Mouse (Mus musculus): ENCODE data around the gene Tmed6.
"Not testable (repeated sequence)": the region's sequence is repeated elsewhere in the genome, so short reads cannot be mapped to it uniquely, and the experiment has no call there.

Tmed6 gene

DNA sequence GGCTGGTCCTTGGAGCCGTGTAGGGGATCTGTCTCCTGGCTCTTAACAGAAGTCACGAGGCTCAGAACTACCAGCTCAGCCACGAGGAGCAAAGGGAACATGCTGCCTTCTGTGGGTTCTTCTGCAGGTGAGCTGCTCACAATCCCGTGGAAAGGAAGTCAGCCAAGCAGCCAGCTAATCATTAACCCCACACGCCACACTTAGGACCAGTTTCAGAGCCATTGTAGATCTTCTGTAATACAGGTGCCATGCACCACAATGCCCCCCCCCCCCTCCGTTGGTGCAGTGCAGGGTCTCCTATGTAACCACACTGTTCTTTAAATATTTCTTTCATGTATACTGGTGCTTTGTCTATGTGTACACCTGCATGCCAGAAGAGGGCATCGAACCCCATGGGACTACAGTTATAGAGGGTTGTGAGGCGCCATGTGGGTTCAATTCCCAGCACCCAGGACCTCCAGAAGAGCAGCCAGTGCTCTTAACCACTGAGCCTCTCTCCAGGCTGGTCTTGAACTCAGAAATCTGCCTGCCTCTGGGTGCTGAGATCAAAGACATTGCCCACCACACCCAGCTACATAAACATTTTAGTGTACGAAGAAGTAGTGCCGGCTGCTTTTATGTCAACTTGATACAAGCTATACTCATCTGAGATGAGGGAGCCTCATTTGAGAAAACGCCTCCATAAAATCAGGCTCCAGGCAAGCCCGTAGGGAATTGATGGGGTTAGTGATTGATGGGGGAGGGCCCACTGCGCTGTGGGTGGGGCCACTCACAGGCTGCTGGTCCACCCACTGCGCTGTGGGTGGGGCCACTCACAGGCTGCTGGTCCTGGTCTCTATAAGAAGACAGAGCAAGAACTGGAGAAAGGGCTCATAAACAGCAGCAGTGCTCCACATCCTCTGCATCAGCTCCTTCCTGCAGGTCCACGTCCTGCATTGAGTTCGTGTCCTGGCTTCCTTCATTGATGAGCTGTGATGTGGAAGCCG, at the start of gene Tmed6:
TSS of gene Tmed6 (minus strand) at position 134 of the 986 bp plus-strand sequence.
- DNase-seq (ENCODE audit: low read depth, low spot score) = no peak

DNA sequence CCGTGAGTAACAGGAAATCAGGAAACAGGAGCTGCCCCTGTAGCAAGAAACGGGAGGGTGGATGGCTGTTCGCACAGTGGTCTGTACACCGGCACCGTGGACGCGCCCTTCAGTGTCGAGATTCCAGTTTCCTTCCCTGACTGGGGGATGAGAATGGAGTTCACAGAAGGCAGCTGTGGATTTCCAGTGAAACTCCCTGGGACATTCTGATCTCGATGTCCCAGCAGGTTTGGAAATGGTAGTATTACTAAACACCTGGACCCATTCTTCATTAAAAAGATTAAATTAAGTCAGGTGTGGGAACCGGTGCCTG, 49.5 kb upstream of the Tmed6 start:
- DNase-seq (ENCODE audit: low read depth, low spot score) = no peak

DNA sequence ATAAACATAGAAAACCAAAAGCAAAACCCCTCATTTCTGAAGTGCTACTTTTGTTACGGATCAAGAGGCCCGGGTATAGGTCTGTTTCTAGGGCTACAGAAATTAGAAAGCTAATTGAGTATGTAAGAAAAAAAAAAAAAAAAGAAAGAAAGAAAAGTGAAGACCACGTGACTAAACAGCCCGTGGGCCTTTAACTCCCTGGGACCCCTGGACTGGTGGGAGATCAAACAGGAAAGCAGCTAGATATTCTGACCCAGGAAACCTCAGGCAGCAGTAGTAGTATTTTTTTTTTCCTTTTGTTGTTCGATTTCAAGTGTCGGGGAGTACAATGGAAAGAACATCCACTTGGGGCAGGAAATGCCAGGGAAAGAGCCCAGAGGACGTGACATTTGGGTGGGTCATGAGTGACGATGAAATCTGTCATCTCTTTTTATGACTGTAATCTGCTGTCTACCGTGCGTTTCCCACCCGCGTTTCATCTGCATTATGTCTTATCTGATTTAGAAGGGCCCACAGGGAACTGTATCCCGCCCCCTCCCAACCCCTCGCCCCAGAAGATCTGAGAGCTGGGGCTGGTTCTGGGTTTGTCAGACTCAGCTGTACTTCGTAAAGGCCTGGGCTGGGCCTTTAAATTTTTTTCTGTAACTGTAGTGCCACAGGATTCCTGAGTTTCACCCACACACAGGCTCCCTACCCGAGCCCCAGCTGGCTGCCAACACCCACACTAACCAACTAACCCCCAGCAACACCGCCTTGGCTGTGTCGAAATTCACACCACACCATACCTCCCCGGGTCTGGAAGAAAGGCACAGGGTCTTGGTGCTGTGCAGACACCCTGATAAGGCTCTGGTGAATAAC, 48.9 kb upstream of the Tmed6 start:
- DNase-seq (ENCODE audit: low read depth, low spot score) = peak; percentile 65

DNA sequence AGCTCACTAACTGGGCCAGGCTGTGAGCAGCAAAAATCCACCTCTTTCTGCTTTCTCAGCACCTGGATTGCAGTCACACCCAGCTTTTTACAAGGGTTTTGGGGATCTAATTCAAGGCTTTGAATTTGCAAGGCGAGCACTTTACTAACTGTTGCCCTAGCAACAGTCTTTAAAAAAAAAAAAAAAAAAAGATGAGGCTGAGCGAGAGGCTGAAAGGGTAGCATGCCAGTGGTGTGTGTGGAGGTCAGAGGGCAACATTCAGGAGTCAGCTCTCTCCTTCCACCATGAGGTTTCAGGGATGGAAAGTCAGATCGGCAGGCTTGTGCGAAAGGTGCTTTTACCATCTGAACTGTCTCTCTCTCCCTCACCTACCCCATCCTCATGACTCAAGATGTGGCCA, 47.8 kb upstream of the Tmed6 start:
- no peak for DNase-seq (ENCODE audit: low read depth, low spot score)

DNA sequence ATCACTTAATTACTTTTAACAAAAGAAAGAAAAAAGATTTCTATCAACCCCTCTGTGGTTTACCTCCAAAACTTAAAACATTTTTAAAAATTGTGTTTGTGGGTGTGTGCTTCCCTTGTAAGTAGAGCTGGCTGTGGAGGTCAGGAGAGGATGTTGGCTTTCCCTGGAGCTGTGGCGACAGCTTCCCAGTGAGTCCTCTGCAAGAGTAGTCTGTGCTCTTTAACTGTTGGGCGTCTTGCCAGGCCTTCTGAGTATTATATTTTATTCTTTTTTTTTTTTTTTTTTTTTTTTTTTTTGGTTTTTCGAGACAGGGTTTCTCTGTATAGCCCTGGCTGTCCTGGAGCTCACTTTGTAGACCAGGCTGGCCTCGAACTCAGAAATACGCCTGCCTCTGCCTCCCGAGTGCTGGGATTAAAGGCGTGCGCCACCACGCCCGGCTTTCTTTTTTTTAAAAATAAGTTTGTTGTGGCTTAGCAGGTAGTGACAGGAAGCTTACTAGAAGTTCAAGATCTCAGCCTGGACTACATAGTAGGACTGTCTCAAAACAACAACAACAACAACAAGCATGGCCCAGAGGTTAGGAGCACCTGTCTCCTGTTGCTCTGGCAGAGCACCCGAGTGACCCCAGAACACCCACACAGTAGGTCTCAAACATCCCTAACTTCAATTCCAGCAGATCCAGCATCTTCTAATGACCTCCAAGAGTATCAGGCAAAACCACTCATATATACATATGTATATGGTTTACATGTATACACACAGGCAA, 46.1 kb upstream of the Tmed6 start:
- peak; percentile 78 for DNase-seq (ENCODE audit: low read depth, low spot score)

DNA sequence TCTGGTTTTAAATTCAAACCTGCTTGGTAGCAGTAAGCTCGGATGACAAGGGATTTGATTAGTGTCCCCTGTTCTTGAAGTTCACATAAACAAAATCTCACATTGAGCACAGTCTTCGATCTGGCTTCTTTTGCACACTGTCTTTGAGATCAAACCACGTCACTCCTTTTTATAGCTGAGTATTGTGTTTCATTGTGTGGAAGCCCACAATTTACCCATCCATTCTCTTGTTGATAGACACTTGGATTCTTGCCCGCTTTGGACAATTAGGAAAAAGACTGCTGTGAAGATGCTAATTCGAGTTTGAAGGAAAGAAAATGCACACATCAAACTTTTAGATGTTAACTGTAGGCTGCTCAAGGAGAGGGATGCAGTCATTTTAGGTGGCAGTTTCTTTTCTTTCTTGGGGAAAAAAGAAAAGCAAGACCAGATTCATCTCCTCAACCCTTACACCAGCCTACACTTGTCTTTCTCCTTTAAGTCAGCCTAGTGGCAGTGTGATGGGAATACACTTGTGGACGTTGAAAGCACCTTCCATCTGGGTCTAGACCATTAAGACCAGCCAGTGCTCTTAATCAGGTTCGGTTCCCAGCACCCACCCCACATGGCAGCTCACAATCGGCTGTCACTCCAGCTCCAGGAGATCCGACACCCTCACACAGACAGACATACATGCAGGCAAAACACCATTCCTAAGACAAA, 45.3 kb upstream of the Tmed6 start:
- DNase-seq (ENCODE audit: low read depth, low spot score) = no peak

DNA sequence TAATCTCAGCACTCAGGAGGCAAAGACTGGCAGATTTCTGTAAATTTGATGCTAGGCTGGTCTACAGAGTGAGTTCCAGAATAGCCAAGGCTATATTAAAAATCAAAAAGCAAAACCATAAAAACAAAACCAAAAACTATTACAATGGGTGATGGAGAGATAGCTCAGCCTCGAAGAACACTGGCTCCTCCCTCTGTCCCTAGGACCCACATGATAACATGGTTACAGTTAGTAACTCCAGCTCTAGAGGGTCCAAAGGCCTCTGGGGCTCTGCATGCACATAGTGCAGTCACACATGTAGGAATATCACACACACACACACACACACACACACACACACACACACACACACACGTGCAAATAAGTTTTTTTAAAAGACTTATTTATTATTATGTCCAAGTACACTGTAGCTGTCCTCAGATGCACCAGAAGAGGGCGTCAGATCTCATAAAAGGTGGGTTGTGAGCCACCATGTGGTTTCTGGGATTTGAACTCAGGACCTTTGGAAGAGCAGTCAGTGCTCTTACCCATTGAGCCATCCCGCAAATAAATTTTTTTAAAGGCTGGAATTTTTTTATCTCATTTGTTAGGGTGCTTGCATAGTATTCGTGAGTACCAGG, 44.5 kb upstream of the Tmed6 start:
- no peak for DNase-seq (ENCODE audit: low read depth, low spot score)

DNA sequence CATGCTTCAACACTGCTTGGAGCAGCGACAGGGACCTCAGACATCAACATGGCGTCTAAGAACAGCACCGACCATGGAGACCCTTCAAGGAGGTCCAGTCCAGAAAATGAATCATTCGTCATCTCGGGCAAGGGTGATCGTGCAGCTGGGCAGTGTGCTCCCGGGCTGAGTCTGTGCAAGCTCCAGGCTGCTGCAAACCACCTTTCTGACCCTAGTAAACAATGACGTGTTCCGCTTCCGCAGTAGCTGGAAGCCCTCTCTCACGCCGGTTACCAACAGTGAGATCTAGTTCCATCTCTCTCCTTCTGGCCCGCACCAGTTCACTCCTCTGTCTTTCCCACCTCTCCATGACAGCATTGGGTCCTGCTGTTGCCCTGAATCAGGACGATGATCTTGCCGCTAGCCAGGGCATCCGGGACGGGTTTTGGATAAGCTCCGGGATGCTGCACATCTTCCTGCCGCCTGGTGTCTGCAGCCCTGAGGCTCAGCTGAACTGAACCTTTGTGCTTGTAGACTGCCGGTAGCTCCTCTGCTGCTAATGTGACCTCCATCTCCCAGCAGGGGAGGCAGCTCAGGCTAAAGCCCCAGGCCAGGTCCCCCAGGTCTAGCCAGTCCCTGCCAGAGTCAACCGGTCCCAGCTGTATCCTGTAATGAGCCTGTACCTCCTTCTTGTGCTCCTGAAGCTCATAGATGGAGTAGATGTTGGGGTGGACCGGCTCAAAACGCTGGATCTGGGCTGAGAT, 43.7 kb upstream of the Tmed6 start:
- no peak for DNase-seq (ENCODE audit: low read depth, low spot score)

DNA sequence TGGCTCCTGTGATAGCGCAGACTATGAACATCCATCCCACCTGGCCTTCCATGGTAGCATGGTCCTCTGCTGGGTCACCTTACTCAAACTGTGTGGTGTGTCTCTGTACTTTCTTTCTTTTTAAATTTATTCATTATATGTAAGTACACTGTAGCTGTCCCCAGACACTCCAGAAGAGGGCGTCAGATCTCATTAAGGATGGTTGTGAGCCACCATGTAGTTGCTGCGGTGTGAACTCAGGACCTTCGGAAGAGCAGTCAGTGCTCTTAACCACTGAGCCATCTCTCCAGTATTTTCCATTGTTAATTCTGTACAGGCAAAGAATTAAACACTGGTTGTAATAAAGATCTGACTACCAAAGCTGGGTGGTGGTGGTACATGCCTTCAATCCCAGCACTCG, 42.6 kb upstream of the Tmed6 start:
- not testable (repeated sequence) for DNase-seq (ENCODE audit: low read depth, low spot score)

DNA sequence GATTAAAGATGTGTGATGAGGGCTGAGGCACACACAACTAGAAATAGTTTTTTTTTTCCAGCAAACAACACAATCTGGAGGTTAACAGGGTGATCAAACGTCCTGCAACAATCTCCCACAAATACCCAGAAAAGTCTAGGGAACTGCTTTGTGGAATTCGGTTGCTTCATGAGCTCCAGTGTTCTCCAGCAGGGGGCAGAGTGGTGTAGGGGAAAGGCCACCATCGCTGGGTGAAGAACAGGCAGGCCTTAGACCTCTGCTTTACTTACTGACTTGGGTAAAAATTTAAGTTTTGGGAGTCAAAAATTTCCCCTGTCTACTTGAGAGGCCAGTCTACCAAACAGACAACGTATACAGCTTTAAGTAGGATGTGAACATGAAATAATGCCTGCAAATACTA, 39.1 kb upstream of the Tmed6 start:
- peak; percentile 91 for DNase-seq (ENCODE audit: low read depth, low spot score)

DNA sequence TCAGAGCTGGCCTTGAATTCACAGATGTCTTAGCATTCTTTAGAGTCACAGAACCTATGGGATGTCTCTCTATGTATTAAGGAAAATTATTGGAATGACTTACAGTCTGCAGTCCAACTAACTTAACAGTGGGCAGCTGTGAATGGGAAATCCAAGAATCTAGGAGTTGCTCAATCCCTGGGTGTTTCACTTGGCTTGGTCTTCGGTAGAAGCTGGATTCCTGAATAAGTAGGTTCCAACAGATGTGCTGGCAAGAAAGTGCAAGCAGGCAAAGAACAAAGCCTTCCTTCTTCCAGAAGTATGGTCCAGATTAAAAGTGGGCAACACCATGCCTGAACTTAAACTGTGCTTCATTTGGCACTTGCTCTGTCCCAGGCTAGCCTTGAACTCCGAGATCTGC, 35.2 kb upstream of the Tmed6 start:
- DNase-seq (ENCODE audit: low read depth, low spot score) = peak; percentile 67

DNA sequence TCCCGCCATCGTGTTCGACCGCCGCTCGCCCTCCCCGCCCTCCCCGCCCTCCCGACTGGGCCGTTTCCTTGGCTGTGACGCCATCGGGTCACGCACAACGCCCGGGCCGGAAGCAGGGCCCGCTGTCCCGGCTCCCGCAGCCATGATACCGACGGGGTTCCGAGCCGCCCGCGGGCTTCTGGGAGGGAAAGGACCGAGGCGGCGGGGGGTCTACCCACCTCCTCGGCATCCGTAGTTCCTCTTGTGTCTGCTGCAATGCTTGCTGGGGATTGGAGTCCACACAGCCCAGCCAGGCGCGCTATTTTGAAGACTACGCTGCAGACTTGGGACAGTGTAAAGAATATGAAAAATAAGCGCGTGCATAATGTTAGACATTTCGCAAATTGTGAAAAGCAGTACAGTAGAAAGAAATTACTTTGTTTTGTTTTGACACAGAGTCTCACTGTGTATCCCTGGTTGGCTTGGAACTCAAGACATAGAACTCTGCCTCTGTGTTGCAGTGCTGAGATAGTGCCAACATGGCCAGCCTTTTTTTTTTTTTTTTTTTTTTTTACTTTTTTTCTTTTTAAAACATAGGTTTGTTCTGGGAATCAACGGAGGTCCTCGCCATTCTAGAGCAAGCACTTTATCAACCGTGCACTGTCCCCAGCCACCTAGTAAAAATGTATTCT, 31.1 kb upstream of the Tmed6 start, which contains the start of gene Terf2:
TSS of gene Terf2 (minus strand) at position 182 of the 671 bp plus-strand sequence.
- peak; percentile 94 for DNase-seq (ENCODE audit: low read depth, low spot score)

DNA sequence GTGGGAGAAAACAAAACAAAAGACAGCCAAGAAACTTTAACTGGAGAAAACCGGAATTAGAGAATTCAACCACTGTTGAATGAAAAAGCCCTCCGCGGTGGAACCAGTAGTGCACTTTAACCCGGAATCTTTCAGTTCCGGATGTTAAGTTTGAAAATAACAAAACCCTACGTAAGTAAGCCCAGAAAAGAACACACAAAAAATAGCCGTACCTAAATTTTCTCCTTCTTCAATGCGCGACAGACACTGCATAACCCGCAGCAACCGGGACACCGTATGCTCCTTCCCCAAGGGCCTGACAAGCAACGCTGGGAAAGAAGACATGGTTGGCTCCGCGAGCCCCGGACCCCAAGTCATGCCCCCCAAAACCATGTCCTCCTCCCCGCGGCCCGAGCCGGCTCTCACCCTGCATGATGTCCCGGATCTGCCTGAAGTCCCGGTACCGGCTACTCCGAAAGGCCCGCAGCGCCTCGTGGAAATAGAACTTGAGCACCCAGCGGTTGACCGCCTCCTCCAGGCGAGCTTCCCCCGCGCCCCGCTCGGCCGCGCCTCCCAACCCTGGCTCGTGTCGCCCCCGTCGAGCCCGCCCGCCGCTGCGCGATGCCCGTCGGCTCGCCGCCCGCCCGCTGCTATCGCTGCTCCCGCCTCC, 30.4 kb upstream of the Tmed6 start:
- peak; percentile 57 for DNase-seq (ENCODE audit: low read depth, low spot score)

DNA sequence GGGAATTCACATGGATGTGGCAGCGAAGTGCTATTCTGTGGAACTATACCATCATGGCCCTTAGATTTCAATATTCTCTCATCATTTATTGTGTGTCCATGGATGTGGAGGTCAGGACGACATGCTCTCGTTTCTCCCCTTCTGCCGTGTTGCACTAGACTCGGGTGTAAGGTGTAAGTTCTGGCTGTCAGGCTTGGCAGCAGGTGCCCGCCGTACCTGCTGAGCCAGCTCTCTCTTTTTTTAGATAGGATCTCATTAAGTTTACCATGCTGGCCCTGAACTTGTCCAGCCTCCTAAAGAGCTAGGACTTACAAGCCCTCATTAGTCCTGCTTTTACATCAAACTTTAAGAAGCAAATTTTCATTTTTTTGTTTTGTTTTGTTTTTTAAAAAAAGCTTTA, 25.1 kb upstream of the Tmed6 start:
- no peak for DNase-seq (ENCODE audit: low read depth, low spot score)

DNA sequence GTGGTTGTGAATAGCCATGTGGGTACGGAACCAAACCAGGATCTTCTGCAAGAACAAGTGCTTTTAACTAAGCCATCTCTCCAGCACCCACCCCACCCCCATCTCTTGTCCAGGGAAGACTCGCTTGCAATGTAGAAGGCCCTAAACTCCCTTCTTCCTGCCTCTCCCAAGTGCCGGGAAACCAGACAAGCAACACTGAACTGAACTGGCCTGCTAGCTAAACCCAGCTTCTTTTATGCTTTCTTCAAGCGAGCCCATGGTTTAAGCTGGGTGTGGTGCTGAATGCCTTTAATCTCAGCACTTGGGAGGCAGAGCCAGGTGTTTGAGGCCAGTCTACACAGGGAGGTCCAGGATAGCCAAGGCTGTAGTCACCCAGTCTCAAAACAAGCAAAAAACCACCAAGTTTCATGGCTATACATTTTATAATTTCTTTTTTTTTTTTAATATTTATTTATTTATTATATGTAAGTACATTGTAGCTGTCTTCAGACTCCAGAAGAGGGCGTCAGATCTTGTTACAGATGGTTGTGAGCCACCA, 23.2 kb upstream of the Tmed6 start:
- no peak for DNase-seq (ENCODE audit: low read depth, low spot score)

DNA sequence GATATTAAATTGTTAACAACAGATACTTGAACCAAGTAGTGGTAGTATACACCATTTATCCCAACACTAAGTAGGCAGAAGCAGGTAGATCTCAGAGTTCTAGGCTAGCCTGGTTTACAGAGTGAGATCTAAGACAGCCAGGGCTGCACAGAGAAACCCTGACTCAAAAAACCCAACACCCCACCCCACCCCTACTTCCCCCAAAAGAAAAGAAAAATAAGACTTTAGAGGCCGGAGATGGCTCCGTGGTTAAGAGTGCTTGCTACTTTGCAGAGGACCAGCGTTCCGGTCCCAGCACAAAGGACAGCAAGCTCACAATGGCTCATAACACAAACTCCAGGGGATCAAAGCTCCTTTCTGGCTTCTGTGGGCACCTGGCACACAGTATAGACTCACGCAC, 20.6 kb upstream of the Tmed6 start:
- DNase-seq (ENCODE audit: low read depth, low spot score) = no peak

DNA sequence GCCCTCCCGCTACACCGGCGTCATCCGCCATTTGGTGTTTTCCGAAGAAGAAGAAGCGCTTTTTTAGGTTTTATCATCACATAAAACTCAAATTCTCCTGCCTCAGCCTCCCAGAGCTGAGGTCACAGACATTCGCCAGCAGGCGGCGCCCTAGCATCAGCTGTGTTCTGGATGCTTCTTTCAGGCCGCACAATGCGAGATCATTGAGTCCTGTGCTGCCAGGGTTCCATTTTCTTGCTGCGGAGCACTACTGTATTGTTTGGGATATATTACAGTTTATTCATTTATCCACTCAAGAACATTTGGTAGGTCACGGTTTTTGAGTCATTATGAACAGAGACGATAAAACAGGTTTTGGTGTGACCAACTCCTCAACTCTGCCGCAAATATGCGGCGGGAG, 19.9 kb upstream of the Tmed6 start:
- peak; percentile 56 for DNase-seq (ENCODE audit: low read depth, low spot score)

DNA sequence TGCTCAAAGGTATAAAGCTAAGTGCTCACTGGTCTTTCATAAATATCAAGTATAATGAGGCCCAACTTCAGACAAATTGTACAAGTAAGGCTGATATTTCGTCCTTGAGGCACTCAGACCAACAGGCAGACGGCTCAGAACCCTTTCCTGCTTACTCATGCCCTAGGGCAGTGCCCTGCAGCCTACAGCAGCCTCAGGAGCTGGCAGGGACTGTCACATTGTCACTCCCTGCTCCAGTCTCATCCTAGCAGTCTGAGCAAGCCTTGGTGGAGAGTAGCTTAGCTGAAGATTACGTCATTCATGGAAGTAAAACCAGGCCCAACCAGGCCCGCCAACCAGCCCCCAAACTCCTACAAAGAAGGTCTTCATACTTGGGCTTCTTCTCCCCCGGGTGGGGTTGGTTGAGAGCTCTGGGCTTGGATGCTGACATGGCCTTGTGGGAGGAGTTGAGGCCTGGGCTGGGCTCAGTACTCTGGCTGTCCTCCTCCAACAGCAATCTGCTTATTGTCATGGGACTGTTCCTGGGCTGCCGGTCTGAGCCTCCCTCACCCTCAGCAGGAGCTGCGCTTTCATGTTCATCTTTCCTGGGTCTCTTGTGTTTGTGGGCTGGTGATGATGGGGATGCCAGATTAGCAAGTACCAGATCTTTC, 10.9 kb upstream of the Tmed6 start:
- DNase-seq (ENCODE audit: low read depth, low spot score) = no peak

Measured in 3T3-L1 (cell line).